Mouse (Mus musculus) small intestine, adult 2 months (tissue): ENCODE data around the gene Rac3. TPM values are rescaled to one million over a fixed set of nuclear protein-coding genes. Genes with fewer than 3 reads are reported as not detected.

Source experiments
- H3K27ac ChIP-seq: fragments of 200-500 bp; 2 replicates; pipeline ENCODE4 v1.5.1; 2012; ENCODE audit warnings: low read depth, low read length, control low read depth, inconsistent platforms; ENCODE audit not compliant: insufficient read depth
- H3K27me3 ChIP-seq: fragments of 200-500 bp; 2 replicates; pipeline ENCODE4 v1.6.1; 2012; ENCODE audit warnings: mild to moderate bottlenecking, moderate library complexity, low read length, inconsistent platforms; ENCODE audit not compliant: control insufficient read depth, insufficient read depth
- H3K36me3 ChIP-seq: fragments of 200-500 bp; 2 replicates; pipeline ENCODE4 v1.6.1; 2012; ENCODE audit warnings: mild to moderate bottlenecking, low read length, control low read depth, inconsistent platforms; ENCODE audit not compliant: control insufficient read depth, insufficient read depth
- H3K4me1 ChIP-seq: fragments of 200-500 bp; 2 replicates; pipeline ENCODE4 v1.6.1; 2012; ENCODE audit warnings: low read length, inconsistent platforms, mixed read lengths; ENCODE audit not compliant: control insufficient read depth, insufficient read depth, insufficient read length
- H3K4me3 ChIP-seq: fragments of 200-500 bp; 2 replicates; pipeline ENCODE4 v1.5.1; 2012; ENCODE audit warnings: low read depth, mild to moderate bottlenecking, control low read depth, inconsistent platforms, low read length, moderate library complexity
- CTCF ChIP-seq: fragments of 200-500 bp; IDR thresholded peaks from 2 replicates; pipeline ENCODE4 v1.5.1; 2012; ENCODE audit warnings: low read depth, mild to moderate bottlenecking, control low read depth, inconsistent platforms, low read length, moderate library complexity, mixed read lengths; ENCODE audit not compliant: insufficient replicate concordance, insufficient read length; ENCODE audit errors: extremely low read depth
- POLR2A ChIP-seq: fragments of 200-500 bp; IDR thresholded peaks from 2 replicates; pipeline ENCODE4 v1.6.1; 2012; ENCODE audit warnings: low read depth, mild to moderate bottlenecking, control low read depth, inconsistent platforms, low read length, moderate library complexity
- WGBS: fragments of 180-500 bp; shearing (Covaris S2); methylation state at CpG from one replicate; pipeline ENCODE4 v1.1.7; 2018; 5-methylcytosine and 5-hydroxymethylcytosine counted together
- polyA plus RNA-seq: library from polyadenylated mRNA; depleted of rRNA; stranded (reverse); fragments of >200 nt; gene quantifications from 2 replicates; pipeline ENCODE4 v1.2.3, GENCODE M21; 2012

Rac3 gene
- polyA plus RNA-seq, 1 experiment, result 5.1 TPM

DNA sequence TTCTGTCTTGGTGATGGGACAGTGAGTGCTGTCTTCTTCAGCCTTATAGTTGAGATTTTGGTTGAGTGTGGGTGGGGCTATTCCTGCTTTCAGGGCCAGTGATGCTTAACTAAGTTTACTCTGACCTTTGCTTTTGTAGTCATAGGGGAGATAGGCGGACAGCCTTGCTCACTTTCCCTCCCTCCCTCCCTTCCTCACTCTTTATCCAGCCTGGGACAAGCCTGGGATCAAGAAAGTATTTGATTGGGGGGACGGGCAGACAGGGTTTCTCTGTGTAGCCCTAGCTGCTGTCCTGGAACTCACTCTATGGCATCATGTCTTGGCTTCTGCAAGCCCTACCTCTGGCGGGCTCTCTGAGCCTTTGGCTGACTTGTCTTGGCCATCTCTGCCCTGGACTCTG lies 27.8 kb upstream of the Rac3 start:
- H3K4me3 ChIP-seq, result no peak overlapping the region
- no peak for TF ChIP-seq POLR2A
- TF ChIP-seq CTCF, result no peak
- 59% methylated on average over 3 of the region's 3 CpGs for WGBS
- peaks cover 16% of the 10 kb centered on the region; the same call in 1 of the 2 replicates for H3K4me1 ChIP-seq
- peaks cover 31% of the 10 kb centered on the region for H3K36me3 ChIP-seq
- H3K27ac ChIP-seq, result peak overlapping the region; percentile 92
- no peaks in the 10 kb centered on the region for H3K27me3 ChIP-seq

GRCm38 (mm10) chr11:120695184-120695583 lies 26.1 kb upstream of the Rac3 start:
- Histone ChIP-seq H3K27ac (no peak overlapping the region), H3K36me3 (peaks cover 28% of the 10 kb centered on the region)
- whole genome bisulfite sequencing, result 55% methylated on average over 4 of the region's 4 CpGs

DNA sequence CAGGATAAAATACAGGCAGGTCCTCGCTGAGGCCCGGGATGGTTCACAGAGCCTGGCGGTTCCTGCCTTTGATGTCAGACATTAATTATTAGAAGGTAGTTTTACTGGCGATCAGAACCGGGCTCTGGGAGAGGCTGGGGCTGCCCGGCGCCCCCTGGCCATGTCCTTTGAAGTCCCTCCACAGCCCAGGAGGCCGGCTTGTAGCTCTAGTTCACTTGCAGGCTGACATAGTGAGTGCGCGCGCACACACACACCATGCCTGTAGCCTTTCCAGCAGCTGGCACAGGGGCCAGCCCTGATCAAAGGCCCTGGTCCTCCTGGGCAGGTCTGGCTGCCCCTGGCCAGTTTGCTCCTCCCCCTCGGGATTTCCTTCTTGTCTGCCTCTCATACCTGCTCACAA lies 25.6 kb upstream of the Rac3 start:
- 74% methylated on average over 12 of the region's 12 CpGs for WGBS
- TF ChIP-seq CTCF (no peak), POLR2A (no peak)
- no peak overlapping the region for H3K27ac ChIP-seq

More at GRCm38 (mm10) chr11:120695184-120695583, 26.1 kb upstream of the Rac3 start:
- Histone ChIP-seq H3K4me3 (no peak overlapping the region), H3K4me1 (peaks cover 16% of the 10 kb centered on the region; the same call in 1 of the 2 replicates), H3K27me3 (no peaks in the 10 kb centered on the region)
- no peak for TF ChIP-seq POLR2A
- TF ChIP-seq CTCF, result no peak

GRCm38 (mm10) chr11:120696568-120696967 lies 24.7 kb upstream of the Rac3 start:
- Histone ChIP-seq H3K4me3 (no peak overlapping the region), H3K36me3 (peaks cover 25% of the 10 kb centered on the region), H3K27me3 (no peaks in the 10 kb centered on the region), H3K27ac (no peak overlapping the region), H3K4me1 (peaks cover 16% of the 10 kb centered on the region; the same call in 1 of the 2 replicates)
- 93% methylated on average over 6 of the region's 6 CpGs for WGBS
- TF ChIP-seq CTCF, result peak; percentile 42; the same call in 1 of the 2 replicates
- no peak for TF ChIP-seq POLR2A

More for the DNA sequence above, 25.6 kb upstream of the Rac3 start:
- Histone ChIP-seq H3K4me3 (no peak overlapping the region), H3K27me3 (no peaks in the 10 kb centered on the region), H3K4me1 (peaks cover 16% of the 10 kb centered on the region; the same call in 1 of the 2 replicates), H3K36me3 (peaks cover 24% of the 10 kb centered on the region)

DNA sequence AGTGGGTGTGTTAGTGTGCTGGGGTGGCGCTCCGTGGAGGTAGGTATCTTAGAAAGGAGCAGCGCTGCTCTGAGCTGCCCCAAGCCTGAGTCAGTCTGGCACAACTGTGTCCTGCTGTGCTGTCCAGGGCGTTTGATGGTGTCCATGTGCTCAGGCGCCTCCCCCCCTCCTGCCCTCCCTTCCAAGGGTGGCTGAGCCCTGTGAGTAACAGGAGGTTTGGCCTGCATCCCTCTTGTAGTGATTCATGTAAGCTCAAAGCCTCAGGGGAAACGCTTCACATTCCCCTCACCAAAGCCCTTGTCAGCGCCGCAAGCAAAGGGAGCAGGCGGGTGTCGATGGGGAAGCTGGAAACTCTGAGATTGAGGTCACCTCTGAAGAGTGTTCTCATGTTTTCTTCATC lies 23.5 kb upstream of the Rac3 start:
- TF ChIP-seq POLR2A (no peak), CTCF (no peak)
- Histone ChIP-seq H3K4me3 (no peak overlapping the region), H3K27ac (no peak overlapping the region), H3K36me3 (peaks cover 33% of the 10 kb centered on the region), H3K27me3 (no peaks in the 10 kb centered on the region), H3K4me1 (peaks cover 12% of the 10 kb centered on the region; the same call in 1 of the 2 replicates)
- WGBS, result 90% methylated on average over 10 of the region's 10 CpGs

DNA sequence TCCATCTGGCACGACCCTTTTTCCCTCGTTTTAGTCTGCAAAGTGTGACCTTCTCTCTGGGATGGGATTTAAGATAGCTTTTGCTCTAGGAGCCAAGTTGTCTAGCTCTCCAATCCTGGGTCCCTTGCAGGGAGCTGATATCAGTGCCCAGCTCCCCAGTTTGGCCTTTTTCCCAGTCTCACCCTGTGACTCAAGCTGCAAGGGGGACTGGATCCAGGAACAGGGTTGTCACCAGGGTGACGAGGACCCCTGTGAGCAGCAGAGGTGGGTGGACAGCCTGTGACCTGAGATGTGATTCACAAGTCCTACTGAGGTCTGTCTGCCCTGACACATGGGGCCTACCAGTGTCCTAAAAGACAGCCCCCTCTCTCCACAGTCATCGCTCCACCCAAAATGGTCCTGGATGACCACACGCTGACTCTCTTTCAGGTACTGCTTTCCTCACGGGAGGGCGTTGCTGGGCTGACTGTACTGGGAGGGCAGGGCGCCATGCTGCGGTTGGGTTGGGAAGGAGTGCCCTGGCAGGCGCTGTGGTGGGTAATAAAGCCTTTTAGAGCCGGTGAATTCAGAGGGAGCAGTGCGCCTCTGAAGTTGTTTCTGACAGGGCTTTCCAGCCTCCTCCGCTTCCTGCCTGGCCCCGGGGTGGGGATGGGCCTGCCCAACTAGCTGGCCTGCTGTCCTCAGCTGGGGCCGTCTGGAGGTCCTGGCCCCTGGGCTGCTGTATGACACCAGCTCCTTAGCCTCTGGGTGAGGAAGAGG lies 17.4 kb upstream of the Rac3 start:
- TF ChIP-seq CTCF (no peak), POLR2A (no peak)
- Histone ChIP-seq H3K36me3 (peaks cover 27% of the 10 kb centered on the region), H3K4me1 (peaks cover 10% of the 10 kb centered on the region), H3K27ac (no peak overlapping the region), H3K4me3 (no peak overlapping the region), H3K27me3 (no peaks in the 10 kb centered on the region)
- WGBS, result 52% methylated on average over 15 of the region's 15 CpGs

DNA sequence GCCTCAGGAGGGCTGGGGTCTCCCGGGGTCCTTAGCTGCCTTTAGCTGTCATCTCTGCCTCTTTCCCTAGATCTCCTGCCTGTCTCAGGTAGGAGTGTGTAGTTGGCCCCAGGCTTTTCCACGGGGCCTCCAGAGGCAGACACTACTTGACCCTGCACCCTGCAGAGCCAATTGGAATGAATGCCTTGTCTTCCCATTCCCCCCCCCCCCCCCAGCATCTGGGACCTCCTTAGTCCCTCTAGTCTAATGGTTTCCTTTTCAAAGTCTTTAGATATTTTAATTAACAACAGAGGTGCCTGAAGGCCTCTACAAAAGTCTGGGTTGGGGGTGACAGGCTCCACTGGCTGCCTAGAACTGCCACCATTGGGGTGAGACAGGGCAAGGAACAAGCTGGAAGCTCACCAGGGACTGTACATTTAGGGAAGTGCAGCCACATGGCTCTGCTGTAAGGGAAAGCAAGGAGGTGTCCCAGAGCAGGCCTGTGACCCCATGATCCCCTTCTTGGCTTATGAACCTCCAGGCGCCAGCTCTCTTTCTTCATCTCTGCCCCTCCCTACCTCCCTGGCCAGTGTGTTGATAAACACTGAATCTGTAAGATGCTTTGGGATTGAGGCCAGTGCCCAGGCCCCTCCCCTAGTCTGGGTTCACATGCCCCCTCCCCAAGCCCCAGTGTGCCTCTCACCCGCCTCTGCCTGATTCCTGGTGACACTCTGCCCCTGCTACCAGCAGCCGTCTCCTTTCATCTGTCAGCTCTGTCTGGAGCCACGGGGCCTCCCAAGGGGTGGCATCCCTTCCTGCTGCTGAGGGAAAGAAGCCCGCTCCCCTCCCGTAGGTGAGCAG lies 16.6 kb upstream of the Rac3 start:
- H3K27ac ChIP-seq, result no peak overlapping the region
- no peak for TF ChIP-seq CTCF
- no peak for TF ChIP-seq POLR2A
- WGBS, result 76% methylated on average over 8 of the region's 8 CpGs

More for the DNA sequence above, 16.6 kb upstream of the Rac3 start:
- Histone ChIP-seq H3K36me3 (peaks cover 21% of the 10 kb centered on the region), H3K4me3 (no peak overlapping the region), H3K4me1 (peaks cover 14% of the 10 kb centered on the region), H3K27me3 (no peaks in the 10 kb centered on the region)
